Mouse (Mus musculus) heart, postnatal 36 days (tissue): ENCODE results near the gene Thtpa. TPM values are rescaled to one million over a fixed set of nuclear protein-coding genes. Genes with fewer than 3 reads are reported as not detected.

ENCODE experiments used
- DNase-seq, 2 experiments: peaks; one replicate each; pipeline ENCODE4 v3.0.0; 2021 to 2022
- intact Hi-C: fragments of 180-260 bp; cut with DNase I; formaldehyde crosslinking; loops from one replicate; pipeline ENCODE4 v1.15.1; 2025
- total RNA-seq, 2 experiments: library from RNA; stranded (reverse); gene quantifications; 2 replicates each; pipeline ENCODE4 v1.2.3; 2021

The Thtpa gene
- total RNA-seq, 2 experiments from 2014 or later = 12.6 to 13.0 TPM

DNA sequence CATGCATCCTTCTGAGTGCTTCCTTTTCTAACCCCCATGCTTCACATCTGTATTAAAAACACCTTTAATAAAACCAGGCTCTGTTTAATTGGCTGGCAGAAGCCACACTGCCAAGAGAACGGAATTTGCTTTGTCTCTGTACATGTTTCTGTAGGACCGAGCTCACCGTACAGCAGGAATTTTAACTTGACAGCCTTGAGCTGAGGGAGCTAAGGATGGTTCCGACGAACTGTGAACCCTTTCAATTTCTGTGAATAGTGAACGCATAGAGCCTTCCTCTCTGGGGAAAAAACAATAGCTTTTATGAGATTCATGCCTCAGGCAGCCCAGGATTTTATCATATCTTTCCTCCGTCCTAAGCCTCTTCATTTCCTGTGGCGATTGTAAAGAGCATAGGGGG, 27.8 kb downstream of the Thtpa start:
- intact Hi-C loops = loop anchor here (1.0 kb wide), 2 partner anchors 39 to 316 kb away; no protein-coding TSS in a partner anchor
- no peak for DNase-seq

DNA sequence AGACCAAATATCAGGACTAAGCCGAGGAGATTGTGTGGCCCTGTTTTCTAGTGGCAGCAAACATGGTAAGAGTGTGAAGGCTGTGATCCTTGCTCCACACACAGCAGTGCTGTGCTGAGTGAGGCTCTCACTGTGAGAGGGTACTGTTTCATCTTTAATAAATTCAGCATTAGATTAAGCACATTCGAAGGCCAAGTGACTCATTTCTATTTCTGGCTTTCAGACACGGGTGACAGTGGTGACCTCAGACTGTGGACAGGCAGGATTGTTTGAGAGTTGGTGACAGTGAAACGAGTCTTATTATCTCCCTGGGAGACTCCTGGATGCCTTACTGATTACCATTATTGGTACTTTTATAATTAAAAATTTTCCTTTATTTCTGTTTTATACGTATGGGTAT, 31.1 kb downstream of the Thtpa start:
- no peak for DNase-seq
- intact Hi-C loops = no loop called here

DNA sequence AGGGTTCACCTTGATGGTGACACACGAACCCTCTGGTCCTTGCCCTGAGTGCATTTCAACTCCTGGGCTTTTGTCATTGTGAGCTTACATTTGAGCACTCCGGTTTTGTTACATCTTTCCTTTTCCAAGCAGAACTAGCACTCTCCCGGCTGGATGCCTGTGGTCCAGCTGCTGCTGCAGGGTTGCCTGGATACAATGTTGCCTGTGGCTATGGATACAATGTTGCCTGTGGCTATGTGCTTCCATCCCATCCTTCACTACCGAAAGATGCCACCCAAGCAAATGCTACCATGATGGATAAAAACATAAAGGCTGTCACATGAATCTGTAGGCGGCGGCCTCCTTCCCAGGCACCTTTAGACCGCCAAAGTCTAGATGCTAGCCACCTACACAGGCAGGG, 31.9 kb downstream of the Thtpa start:
- intact Hi-C loops = no loop called here
- no peak for DNase-seq

DNA sequence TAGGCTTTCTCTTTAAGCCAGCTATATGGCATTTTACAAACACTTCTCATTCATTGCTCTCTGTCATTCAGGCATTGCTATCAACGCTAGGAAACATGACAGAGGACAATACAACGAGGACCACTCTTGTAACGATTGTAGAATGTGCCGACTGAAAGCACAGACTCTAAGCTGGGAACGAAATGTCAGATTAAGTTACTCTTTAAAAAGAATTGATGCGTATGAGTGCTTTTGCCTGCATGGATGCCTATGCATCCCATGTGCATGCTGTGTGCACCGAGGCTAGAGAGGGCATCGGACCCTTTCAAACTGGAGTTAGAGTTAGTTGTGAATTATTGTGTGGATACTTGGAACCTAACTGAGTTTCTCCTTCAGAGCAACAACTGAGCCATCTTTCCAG, 41.1 kb downstream of the Thtpa start:
- DNase-seq = no peak
- intact Hi-C loops = no loop called here

DNA sequence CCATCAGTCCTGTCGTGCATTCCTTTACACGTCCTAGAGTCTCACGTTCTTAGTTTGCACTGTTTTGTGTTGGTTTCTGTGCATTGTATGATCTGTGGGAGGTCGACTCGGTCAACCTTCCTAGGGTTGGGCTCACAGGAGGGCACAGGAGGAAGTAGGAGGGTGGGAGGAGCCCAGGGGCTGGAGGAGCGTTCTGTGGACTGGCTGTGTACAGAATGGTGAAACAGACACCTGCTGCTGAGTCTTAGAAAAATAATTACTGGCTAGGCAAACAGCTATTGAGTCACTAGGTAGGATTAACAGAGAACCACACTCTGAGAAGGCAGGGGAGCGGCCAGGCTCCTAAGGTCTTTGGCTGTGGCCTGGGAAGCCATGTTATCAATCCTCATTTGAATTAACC, 44.7 kb downstream of the Thtpa start:
- intact Hi-C loops = no loop called here
- DNase-seq = no peak

DNA sequence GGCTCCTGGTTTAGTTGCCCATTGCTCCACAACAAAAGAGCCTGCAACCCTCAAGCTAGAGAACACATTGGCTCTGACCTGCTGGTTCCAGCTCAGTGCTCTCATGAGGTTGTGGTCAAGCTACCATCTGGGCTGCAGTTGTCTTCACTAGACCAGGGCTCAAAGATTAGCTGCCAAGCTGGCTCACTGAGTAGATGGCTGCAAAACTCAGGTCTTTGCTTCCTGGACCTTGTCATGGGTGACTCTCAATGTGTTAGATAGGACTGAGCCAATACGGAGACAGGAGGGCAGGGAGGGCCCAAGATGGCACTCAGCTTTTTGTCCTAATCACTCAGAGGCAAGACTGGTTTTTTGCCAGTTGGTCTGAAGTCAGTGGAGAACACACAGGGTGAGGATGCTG, 51.7 kb downstream of the Thtpa start:
- no peak for DNase-seq
- intact Hi-C loops = loop anchor here (10.0 kb wide), 1 partner anchor 388 kb away; no protein-coding TSS in a partner anchor

DNA sequence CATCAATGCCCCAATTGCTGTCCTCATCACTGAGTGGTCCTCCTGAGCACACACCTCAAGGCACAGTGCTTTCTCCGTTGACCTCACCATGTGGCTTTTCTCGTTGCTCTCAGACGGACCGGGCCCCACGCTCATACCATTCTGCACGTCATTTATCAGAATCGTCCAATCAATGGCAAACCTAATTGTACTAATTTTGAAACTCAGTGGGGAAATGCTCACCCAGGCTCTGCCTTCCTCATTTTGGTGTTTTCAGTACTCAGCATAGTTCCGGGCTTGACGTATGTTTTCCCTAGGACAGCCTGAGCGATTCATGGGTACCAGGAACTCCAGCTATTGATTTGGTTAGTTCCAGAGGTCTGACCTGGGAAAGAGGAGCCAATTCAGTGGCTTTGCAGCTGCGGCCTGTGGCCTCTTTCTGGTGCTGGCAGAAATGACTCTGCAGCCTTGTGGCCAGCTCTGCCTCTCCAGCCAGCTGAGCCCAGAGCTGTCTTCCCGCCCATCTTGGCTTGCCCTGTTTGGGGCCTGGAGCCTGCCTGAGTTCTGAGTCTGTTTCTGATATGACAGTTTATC, 52.3 kb downstream of the Thtpa start:
- intact Hi-C loops = loop anchor here (10.0 kb wide), 1 partner anchor 388 kb away; no protein-coding TSS in a partner anchor
- peak; percentile 57 to 62 for DNase-seq

DNA sequence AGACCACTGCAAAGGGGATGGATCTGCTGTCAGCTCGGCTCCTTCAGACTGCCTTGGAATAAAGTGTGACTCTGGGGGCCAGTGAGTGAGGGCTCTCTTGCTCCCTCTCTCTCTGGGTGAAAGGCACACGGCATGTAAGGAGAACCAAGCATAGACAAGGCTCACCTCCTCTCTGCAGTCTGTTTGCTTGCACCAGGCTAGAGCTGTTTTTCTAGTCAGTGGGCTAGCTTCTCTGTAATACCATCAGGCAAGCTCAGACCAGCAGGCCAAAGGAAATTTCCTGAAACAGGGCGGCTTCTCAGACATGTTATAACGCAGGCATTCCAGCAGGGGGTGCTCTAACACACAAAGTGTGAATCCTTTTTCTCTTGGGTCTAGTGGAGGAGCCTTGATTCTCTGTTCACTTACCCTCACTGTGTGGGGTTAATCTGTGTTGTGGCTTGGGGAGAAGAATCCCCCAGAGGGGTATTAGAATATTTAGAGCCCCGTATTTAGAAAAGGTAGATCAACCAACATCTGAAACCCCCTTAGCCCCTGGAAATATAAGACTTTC, 53.9 kb downstream of the Thtpa start:
- peak; percentile 54 to 62 for DNase-seq
- intact Hi-C loops = loop anchor here (1.0 to 10.0 kb wide), 2 partner anchors 290 to 386 kb away; no protein-coding TSS in a partner anchor

Other genes with a start within 250 kb of the Thtpa start
- 1 to 10 TPM; 5.2 to 8.8 TPM for gene Homez, start 223.8 kb upstream of the Thtpa start, total RNA-seq
- gene Ppp1r3e, start 217.2 kb upstream of the Thtpa start, total RNA-seq = 1 to 10 TPM; 2.6 to 2.9 TPM
- 10 to 100 TPM; 42.1 to 43.4 TPM for gene Bcl2l2, start 211.4 kb upstream of the Thtpa start, total RNA-seq
- gene Gm20521, start 211.3 kb upstream of the Thtpa start, total RNA-seq = 1 to 10 TPM; 3.5 to 6.6 TPM
- gene Pabpn1, start 202.3 kb upstream of the Thtpa start, total RNA-seq = 10 to 100 TPM; 45.8 to 51.0 TPM
- gene Slc22a17, start 181.7 kb upstream of the Thtpa start, total RNA-seq = 1 to 10 TPM; 2.0 to 2.7 TPM
- gene Efs, start 168.7 kb upstream of the Thtpa start, total RNA-seq = 1 to 10 TPM; 2.5 to 2.8 TPM
- gene Il25, start 162.1 kb upstream of the Thtpa start, total RNA-seq = not detected
- under 1 TPM in 1 of 2 experiments, not detected in 1; 0.46 TPM for gene Cmtm5, start 158.5 kb upstream of the Thtpa start, total RNA-seq
- over 10,000 TPM; 23,066 to 24,862 TPM for gene Myh6, start 127.9 kb upstream of the Thtpa start, total RNA-seq
- gene Gm17428, start 117.9 kb upstream of the Thtpa start, total RNA-seq = not detected
- gene Myh7, start 100.2 kb upstream of the Thtpa start, total RNA-seq = 1,000 to 10,000 TPM; 2,242 to 2,437 TPM
- gene Ngdn, start 79.3 kb upstream of the Thtpa start, total RNA-seq = 10 to 100 TPM; 25.6 to 29.3 TPM
- gene Zfhx2, start 2.5 kb upstream of the Thtpa start, total RNA-seq = 1 to 10 TPM; 3.4 to 3.9 TPM
- gene Ap1g2, start 11.8 kb downstream of the Thtpa start, total RNA-seq = 1 to 10 TPM; 3.9 to 6.2 TPM
- gene Jph4, start 22.2 kb downstream of the Thtpa start, total RNA-seq = under 1 TPM; 0.14 TPM
- not detected for gene Dhrs2, start 127.2 kb downstream of the Thtpa start, total RNA-seq